Mouse (Mus musculus): ENCODE results near the gene Tuba1c. TPM values are rescaled to one million over a fixed set of nuclear protein-coding genes. Genes with fewer than 3 reads are reported as not detected.

Tuba1c gene
- total RNA-seq, 2 experiments from 2014 or later = 14.3 to 21.0 TPM

GRCm38 (mm10) chr15:99083258-99083657 is 53.6 kb downstream of the Tuba1c start:
- DNase-seq = no peak
- intact Hi-C loops (cut with DNase I; ENCODE audit: low total_unique reads) = loop anchor here (10.0 kb wide), 1 partner anchor 122 kb away; no protein-coding TSS in a partner anchor

DNA sequence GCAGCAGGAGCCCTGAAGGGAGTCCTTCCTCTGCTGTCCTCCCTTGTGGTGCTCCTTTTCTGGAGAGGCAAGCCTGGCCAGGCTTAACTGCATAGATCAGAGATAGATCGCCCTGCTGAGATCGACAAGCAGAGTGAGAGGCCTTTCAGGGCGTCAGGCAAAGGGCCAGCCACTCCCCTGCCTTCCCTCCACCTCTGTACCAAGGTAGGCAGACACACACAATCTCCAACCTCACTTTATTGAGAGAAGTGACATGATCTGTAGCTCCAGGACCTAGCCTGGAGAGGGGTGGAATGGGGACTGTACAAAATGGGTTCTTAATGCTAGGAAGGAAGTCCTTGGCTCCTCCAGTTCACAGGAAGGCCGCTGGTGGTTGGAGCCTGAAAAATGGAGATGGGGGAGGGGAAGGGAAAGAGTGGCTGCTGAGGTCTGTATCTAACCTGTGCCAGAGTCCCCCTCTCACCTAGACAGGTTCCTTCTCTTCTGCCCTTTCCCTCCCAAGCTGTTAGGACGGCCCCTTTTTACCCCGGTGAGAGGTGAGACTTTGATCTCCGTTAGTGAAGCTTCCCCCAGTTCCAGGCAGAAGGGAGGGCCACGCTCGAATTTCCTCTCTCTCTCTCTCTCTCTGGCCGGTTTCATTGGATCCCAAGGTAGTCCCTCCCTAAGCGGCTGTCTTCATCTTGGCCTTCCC is 54.3 kb downstream of the Tuba1c start:
- intact Hi-C loops (cut with DNase I; ENCODE audit: low total_unique reads) = loop anchor here (10.0 kb wide), 1 partner anchor 121 kb away; no protein-coding TSS in a partner anchor

GRCm38 (mm10) chr15:99084618-99085017 is 54.9 kb downstream of the Tuba1c start:
- intact Hi-C loops (cut with DNase I; ENCODE audit: low total_unique reads) = loop anchor here (10.0 kb wide), 1 partner anchor 120 kb away; no protein-coding TSS in a partner anchor
- no peak for DNase-seq

More for the DNA sequence above, 54.3 kb downstream of the Tuba1c start:
- no peak for DNase-seq

- no peak for DNase-seq
- intact Hi-C loops (cut with DNase I; ENCODE audit: low total_unique reads) = loop anchor here (10.0 kb wide), 1 partner anchor 119 kb away; no protein-coding TSS in a partner anchor
Observed at GRCm38 (mm10) chr15:99085997-99086396, 56.3 kb downstream of the Tuba1c start.

- intact Hi-C loops (cut with DNase I; ENCODE audit: low total_unique reads) = loop anchor here (10.0 kb wide), 1 partner anchor 117 kb away; no protein-coding TSS in a partner anchor
- no peak for DNase-seq
Observed at GRCm38 (mm10) chr15:99087253-99088075, 57.8 kb downstream of the Tuba1c start, which contains the start of gene C1ql4. C1ql4 (minus strand) TSS chr15:99087817.

Small RNA genes within 50 kb of the gene (microRNA-seq; reads per million reads assigned to microRNA genes)
- gene Mir6960 = 0 to 0.32 reads per million in 2 experiments

Other genes starting within 250 kb of the Tuba1c start
- under 1 TPM in 1 of 2 experiments, not detected in 1; 0.10 TPM for gene Wnt1, start 240.0 kb upstream of the Tuba1c start, total RNA-seq (2021)
- gene Ddn, start 220.4 kb upstream of the Tuba1c start, total RNA-seq (2021) = 1 to 10 TPM; 1.6 to 2.7 TPM
- 10 to 100 TPM; 36.6 to 42.0 TPM for gene Prkag1, start 198.4 kb upstream of the Tuba1c start, total RNA-seq (2021)
- gene Kmt2d, start 158.7 kb upstream of the Tuba1c start, total RNA-seq (2021) = 10 to 100 TPM; 40.2 to 40.8 TPM
- 1 to 10 TPM; 1.1 to 2.0 TPM for gene Rhebl1, start 135.4 kb upstream of the Tuba1c start, total RNA-seq (2021)
- 1 to 10 TPM in 1 of 2 experiments, under 1 TPM in 1; 0.97 to 4.1 TPM for gene Dhh, start 131.4 kb upstream of the Tuba1c start, total RNA-seq (2021)
- 10 to 100 TPM in 1 of 2 experiments, 1 to 10 TPM in 1; 4.4 to 11.3 TPM for gene Lmbr1l, start 111.7 kb upstream of the Tuba1c start, total RNA-seq (2021)
- 10 to 100 TPM; 64.0 to 93.6 TPM for gene Tuba1b, start 95.3 kb upstream of the Tuba1c start, total RNA-seq (2021)
- gene Gm49450, start 76.3 kb upstream of the Tuba1c start, total RNA-seq (2021) = not detected
- gene Tuba1a, start 76.2 kb upstream of the Tuba1c start, total RNA-seq (2021) = 100 to 1,000 TPM in 1 of 2 experiments, 10 to 100 TPM in 1; 58.7 to 109 TPM
- 1 to 10 TPM; 1.2 to 1.4 TPM for gene Prph, start 25.3 kb downstream of the Tuba1c start, total RNA-seq (2021)
- gene Troap, start 44.7 kb downstream of the Tuba1c start, total RNA-seq (2021) = 1 to 10 TPM; 1.4 to 1.8 TPM
- gene C1ql4, start 57.9 kb downstream of the Tuba1c start, total RNA-seq (2021) = not detected
- gene Dnajc22, start 63.3 kb downstream of the Tuba1c start, total RNA-seq (2021) = under 1 TPM in 1 of 2 experiments, not detected in 1; 0.12 TPM
- 1 to 10 TPM; 7.1 to 8.7 TPM for gene Spats2, start 96.0 kb downstream of the Tuba1c start, total RNA-seq (2021)
- gene Kcnh3, start 195.0 kb downstream of the Tuba1c start, total RNA-seq (2021) = not detected
- gene Mcrs1, start 222.1 kb downstream of the Tuba1c start, total RNA-seq (2021) = 10 to 100 TPM; 34.4 to 37.2 TPM

Data from gastrocnemius, postnatal 14 days (tissue).